Mouse (Mus musculus): ENCODE results near the gene Hipk3. TPM values are rescaled to one million over a fixed set of nuclear protein-coding genes. Genes with fewer than 3 reads are reported as not detected.
A peak's percentile ranks its signal among the peaks of the same experiment; 100 is the strongest.

Gene Hipk3
- polyA plus RNA-seq, 1 experiment from 2014 or later, result 45.5 TPM

DNA sequence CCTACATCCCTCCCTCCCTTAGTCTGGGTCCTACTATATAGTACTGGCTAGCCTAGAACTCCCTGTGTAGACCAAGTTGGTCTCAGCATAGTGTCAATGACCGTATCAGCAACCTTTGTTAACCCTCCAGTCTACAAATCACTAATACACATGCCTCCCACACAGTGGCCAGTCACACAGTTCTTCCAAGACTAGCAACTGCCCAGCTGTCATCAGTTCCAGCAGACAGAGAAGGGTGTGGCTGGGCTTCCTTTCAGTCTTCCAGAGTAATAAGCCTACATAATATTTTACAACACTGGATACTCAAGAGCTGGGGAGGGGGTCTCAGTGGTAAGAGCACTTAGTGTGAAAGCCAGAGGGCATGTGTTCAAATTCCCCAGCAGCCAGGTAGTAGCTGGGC is 74.2 kb downstream of the Hipk3 start:
- in situ Hi-C loops (cut with MboI; ENCODE audit: low pct_unique_long_range_greater_than_20kb), result loop anchor here (10.0 kb wide), 1 partner anchor 285 kb away; no protein-coding TSS in a partner anchor
- DNase-seq (ENCODE audit: low read depth, low spot score) (no peak), ATAC-seq (no peak)
- ChIA-PET POLR2A (no interaction called here), CTCF (no interaction called here)
- no peaks in the 10 kb centered on the region for H3K27me3 ChIP-seq
- TF ChIP-seq CTCF (IDR thresholded peaks at IDR 0.05), result no peak

DNA sequence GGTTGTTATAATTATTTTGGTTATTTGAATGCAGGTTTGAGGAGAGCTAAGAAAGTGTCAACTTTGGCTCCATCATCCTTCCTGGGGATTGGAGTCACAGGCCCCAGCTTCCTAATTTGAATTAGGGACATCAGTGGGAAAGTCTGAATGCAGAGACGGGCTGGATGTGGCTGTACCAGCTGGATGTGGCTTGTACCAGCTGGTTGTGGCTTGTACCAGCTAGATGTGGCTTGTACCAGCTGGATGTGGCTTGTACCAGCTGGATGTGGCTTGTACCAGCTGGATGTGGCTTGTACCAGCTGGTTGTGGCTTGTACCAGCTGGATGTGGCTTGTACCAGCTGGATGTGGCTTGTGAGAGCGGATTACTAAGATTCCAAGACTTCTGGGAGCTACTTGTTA is 74.8 kb downstream of the Hipk3 start:
- in situ Hi-C loops (cut with MboI; ENCODE audit: low pct_unique_long_range_greater_than_20kb), result loop anchor here (10.0 kb wide), 1 partner anchor 285 kb away; no protein-coding TSS in a partner anchor
- DNase-seq (ENCODE audit: low read depth, low spot score), result no peak
- POLR2A ChIA-PET, result no interaction called here
- no peaks in the 10 kb centered on the region for H3K27me3 ChIP-seq
- ATAC-seq, result no peak
- no peak for TF ChIP-seq CTCF (IDR thresholded peaks at IDR 0.05)
- CTCF ChIA-PET, result no interaction called here

DNA sequence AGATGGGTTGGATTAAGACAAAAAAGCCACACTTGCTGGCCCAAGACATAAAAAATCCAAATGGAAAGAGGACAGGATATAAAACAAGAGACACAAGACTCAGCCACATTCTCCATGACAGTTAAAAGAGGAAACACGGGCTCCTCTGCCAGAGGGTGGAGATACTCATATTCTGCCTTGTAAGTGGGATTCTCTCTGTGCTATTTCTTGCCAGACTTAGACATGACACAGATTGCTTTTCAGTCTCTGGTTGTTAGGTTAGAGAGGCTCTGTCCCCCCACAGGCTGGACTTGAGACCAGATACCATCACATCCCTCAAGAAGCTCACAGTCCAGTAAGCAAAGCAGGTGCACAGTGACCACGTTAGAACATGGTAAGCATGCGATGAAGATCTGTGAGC is 81.2 kb downstream of the Hipk3 start:
- in situ Hi-C loops (cut with MboI; ENCODE audit: low pct_unique_long_range_greater_than_20kb), result loop anchor here (10.0 kb wide), 1 partner anchor 278 kb away; no protein-coding TSS in a partner anchor
- no peak for DNase-seq (ENCODE audit: low read depth, low spot score)
- ATAC-seq, result no peak
- H3K27me3 ChIP-seq, result peaks cover 18% of the 10 kb centered on the region
- POLR2A ChIA-PET, result no interaction called here
- TF ChIP-seq CTCF (IDR thresholded peaks at IDR 0.05), result no peak
- CTCF ChIA-PET, result no interaction called here

DNA sequence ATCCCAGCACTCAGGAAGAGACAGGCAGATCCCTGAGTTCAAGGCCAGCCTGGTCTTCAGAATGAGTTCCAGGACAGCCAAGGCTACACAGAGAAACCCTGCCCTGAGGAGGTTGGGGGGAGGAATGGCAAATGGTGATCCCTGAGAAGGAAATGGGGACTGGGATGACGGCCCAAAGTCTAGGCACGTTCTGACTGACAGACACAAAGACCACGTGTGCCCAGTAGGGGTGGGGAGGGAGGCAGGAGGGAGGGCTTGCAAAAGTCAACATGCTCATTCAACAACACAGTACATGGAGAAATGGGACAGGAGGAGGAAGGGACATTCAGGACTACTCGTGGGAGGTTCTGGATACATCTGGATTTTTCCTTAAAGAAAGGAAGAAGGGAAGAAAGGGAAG is 81.8 kb downstream of the Hipk3 start:
- ChIA-PET CTCF (no interaction called here), POLR2A (no interaction called here)
- DNase-seq (ENCODE audit: low read depth, low spot score), result no peak
- H3K27me3 ChIP-seq, result peaks cover 22% of the 10 kb centered on the region
- no peak for ATAC-seq
- no peak for TF ChIP-seq CTCF (IDR thresholded peaks at IDR 0.05)
- in situ Hi-C loops (cut with MboI; ENCODE audit: low pct_unique_long_range_greater_than_20kb), result loop anchor here (10.0 kb wide), 1 partner anchor 278 kb away; no protein-coding TSS in a partner anchor

DNA sequence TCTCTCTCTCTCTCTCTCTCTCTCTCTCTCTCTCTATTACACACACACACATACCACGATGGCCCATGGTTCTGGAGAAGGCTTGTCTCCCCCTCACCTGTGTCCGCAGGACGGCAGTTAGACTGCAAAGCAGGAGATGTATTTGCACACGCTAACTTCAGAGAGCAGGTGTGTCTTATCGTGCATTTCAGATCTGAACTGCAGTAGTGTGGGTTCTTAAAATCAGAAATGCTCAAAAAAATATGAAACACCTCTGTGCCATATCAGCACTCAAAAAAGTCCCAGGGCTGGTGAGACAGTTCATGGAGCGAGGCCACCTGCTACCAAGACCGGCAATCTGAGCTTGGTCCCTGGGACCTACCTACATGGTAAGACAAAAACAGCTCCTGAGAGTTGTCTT is 82.4 kb downstream of the Hipk3 start:
- DNase-seq (ENCODE audit: low read depth, low spot score) (no peak), ATAC-seq (no peak)
- peaks cover 22% of the 10 kb centered on the region for H3K27me3 ChIP-seq
- ChIA-PET CTCF (no interaction called here), POLR2A (no interaction called here)
- TF ChIP-seq CTCF (IDR thresholded peaks at IDR 0.05), result no peak
- in situ Hi-C loops (cut with MboI; ENCODE audit: low pct_unique_long_range_greater_than_20kb), result loop anchor here (10.0 kb wide), 1 partner anchor 277 kb away; no protein-coding TSS in a partner anchor

DNA sequence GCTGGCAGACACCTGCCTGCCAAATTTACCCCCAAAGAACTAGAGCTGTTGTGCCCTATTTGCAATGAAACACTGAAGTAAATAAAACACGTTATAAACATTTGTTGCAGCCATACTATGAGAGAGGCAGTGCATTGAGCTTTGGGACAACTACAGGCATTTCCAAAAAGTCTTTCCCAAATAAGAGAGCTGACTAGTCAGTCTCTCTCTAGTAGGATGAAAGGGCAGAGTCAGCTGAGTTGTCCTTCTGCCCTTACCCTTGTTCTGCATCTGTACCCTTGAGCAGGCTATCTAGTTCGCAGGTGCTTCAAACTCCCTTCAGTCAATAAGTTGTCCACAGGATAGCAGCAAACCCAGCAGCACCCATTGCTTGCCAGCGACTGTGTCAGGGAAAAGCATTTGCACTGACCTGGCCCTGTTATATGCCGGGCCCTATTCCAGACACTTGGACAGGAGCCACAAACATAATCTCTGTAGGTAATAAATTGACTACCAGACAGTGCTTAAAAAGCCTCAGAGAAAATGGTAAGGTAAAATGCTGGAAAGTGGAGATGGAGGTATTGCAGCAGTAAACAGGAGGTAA is 83.2 kb downstream of the Hipk3 start, which contains the start of gene D430041D05Rik:
TSS of gene D430041D05Rik (minus strand) at position 51 of the 583 bp plus-strand sequence.
- no peak for DNase-seq (ENCODE audit: low read depth, low spot score)
- ATAC-seq, result no peak
- H3K27me3 ChIP-seq, result peaks cover 22% of the 10 kb centered on the region
- in situ Hi-C loops (cut with MboI; ENCODE audit: low pct_unique_long_range_greater_than_20kb), result loop anchor here (10.0 kb wide), 1 partner anchor 276 kb away; no protein-coding TSS in a partner anchor
- TF ChIP-seq CTCF (IDR thresholded peaks at IDR 0.05), result no peak
- ChIA-PET POLR2A (no interaction called here), CTCF (no interaction called here)

DNA sequence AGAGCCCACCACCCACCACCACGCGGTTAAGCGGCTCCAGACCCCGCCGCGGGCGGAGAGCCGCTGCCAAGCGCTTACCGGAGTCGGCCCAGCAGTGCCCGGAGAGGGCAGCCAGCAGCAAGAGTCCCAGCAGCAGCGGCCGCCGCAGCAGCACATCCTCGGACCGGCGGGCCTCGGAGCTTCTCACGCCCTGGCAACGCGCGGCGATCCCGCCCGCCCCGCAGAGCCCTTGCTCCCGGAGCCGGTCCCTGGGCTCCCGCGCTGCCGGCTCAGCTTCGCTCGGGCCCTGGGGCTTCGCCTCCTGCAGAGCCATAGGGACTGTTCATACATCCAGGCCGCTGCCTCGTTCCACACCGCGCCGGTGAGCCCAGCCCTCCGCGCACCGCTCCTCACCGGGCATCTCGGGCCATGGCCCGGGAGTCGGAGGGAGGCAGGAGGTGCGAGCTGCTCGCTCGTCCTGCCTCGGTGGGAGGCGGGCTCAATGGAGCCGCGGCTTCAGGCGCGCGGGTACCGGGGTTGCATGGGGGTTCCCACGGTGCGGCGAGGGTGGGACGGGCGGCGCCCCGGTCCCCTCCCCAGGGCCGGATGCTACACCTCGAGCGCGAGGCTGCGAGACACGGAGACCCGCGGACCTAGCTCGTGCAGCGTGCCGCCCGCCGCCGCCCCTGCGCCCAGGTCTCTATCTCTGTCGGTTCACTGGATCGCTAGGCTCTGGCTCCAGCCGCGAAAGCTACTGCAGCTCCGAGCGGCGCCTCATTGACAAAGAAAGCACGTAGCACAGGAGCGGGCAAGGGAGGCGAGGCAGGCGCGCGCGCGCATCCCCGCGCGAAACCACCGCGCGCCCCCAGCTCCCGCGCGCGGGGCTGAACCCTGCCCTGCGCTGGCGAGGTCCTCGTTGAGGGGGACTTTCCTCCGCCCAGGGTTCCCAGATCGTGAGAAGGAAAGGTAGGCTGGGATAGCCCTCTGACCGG is 84.1 kb downstream of the Hipk3 start:
- no peak for DNase-seq (ENCODE audit: low read depth, low spot score)
- peaks cover 22% of the 10 kb centered on the region for H3K27me3 ChIP-seq
- ChIA-PET POLR2A (no interaction called here), CTCF (no interaction called here)
- TF ChIP-seq CTCF (IDR thresholded peaks at IDR 0.05), result no peak
- in situ Hi-C loops (cut with MboI; ENCODE audit: low pct_unique_long_range_greater_than_20kb), result loop anchor here (10.0 kb wide), 1 partner anchor 275 kb away; no protein-coding TSS in a partner anchor
- peak; percentile 21 for ATAC-seq

DNA sequence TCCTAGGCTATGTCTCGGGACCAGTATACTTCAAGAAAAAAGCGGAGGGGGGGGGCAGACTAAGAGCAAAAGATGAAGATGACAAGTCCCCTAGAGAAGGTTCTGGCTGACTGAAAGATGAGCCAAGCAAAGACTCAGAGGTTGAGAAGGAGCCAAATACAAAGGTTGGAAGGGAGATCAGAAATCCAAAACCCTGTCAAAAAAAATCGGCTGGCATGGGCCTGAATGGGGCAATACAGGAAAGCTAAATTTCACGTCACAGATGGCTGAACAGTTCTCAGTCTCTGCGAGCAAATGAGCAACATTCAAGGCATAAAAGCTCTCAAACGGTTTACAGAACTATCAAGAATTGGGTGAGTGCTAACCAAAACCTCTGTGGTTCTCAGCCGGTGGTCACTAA is 85.9 kb downstream of the Hipk3 start:
- TF ChIP-seq CTCF (IDR thresholded peaks at IDR 0.05), result no peak
- in situ Hi-C loops (cut with MboI; ENCODE audit: low pct_unique_long_range_greater_than_20kb), result no loop called here
- POLR2A ChIA-PET, result no interaction called here
- no peak for DNase-seq (ENCODE audit: low read depth, low spot score)
- CTCF ChIA-PET, result no interaction called here
- peaks cover 22% of the 10 kb centered on the region for H3K27me3 ChIP-seq
- ATAC-seq, result no peak

DNA sequence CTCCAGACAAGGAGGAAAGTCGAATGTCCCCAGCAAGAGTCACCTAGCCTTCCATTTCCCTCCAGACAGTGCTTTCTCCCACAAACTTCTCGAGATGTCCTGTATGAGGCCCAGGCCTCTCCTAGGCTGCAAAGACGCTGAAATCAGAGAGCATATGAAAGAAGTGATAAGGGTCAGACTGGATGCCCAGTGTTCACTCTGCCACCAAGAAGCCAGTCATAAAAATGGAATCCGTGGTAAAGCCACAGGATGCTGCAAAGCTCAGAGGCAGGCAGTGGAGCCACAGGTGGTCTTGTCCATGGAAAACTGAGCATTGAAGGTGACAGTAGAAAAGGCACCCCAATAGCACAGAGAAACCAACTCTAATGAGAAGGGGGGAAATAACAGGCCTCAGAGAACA is 86.3 kb downstream of the Hipk3 start:
- peaks cover 22% of the 10 kb centered on the region for H3K27me3 ChIP-seq
- in situ Hi-C loops (cut with MboI; ENCODE audit: low pct_unique_long_range_greater_than_20kb), result no loop called here
- no peak for TF ChIP-seq CTCF (IDR thresholded peaks at IDR 0.05)
- ATAC-seq (no peak), DNase-seq (ENCODE audit: low read depth, low spot score) (no peak)
- CTCF ChIA-PET, result interaction anchor here (1.2 kb wide), 1 partner anchor 10 kb away, joined by 3 read pairs; no protein-coding TSS in a partner anchor
- POLR2A ChIA-PET, result no interaction called here

DNA sequence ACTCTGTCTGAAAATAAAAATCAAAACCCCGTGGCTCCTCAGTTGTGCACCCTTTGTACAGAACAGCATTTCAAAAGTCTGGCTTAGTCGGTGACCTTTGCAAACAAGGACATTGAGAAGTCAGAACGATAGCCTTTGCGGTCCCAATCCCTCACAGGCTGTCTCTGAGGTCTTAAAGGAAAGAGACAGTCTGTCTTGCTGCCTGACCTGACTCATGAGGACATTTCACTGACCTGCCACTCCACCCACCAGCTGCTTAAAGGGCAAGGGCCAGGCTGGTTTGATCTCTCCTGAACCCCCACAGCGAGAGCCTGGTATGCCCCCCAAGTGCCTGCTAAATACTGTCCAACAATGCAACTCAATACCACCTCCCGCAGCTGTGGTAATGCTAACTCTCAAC is 90.2 kb downstream of the Hipk3 start:
- ATAC-seq, result no peak
- peaks cover 9% of the 10 kb centered on the region for H3K27me3 ChIP-seq
- in situ Hi-C loops (cut with MboI; ENCODE audit: low pct_unique_long_range_greater_than_20kb), result no loop called here
- TF ChIP-seq CTCF (IDR thresholded peaks at IDR 0.05), result no peak
- CTCF ChIA-PET, result no interaction called here
- no peak for DNase-seq (ENCODE audit: low read depth, low spot score)
- POLR2A ChIA-PET, result no interaction called here

All from Patski (cell line).